Mouse (Mus musculus) intestine, embryonic 15.5 days (tissue): ENCODE results near the gene Fam89a. TPM values are rescaled to one million over a fixed set of nuclear protein-coding genes. Genes with fewer than 3 reads are reported as not detected.

Experiments
- ATAC-seq: fragments of 200-750 bp; cut with Nextera tagmentation; 2 replicates; pipeline ENCODE4 v1.8.0; 2017; ENCODE audit warnings: moderate TSS enrichment, moderate library complexity
- H3K27ac ChIP-seq: fragments of 300-500 bp; sonication (generic); 2 replicates; pipeline ENCODE4 v1.5.1; 2015; ENCODE audit warnings: mild to moderate bottlenecking, inconsistent platforms
- H3K27me3 ChIP-seq: fragments of 300-500 bp; sonication (generic); replicated peaks from 2 replicates; pipeline ENCODE4 v1.6.1; 2015; ENCODE audit warnings: inconsistent platforms
- H3K36me3 ChIP-seq: fragments of 300-500 bp; sonication (generic); 2 replicates; pipeline ENCODE4 v1.6.1; 2015; ENCODE audit warnings: inconsistent platforms
- H3K4me1 ChIP-seq: fragments of 300-500 bp; sonication (generic); replicated peaks from 2 replicates; pipeline ENCODE4 v1.6.1; 2015; ENCODE audit warnings: inconsistent platforms
- H3K4me2 ChIP-seq: fragments of 300-500 bp; sonication (generic); replicated peaks from 2 replicates; pipeline ENCODE4 v1.6.1; 2015; ENCODE audit warnings: mild to moderate bottlenecking, inconsistent platforms
- H3K4me3 ChIP-seq: fragments of 300-500 bp; sonication (generic); replicated peaks from 2 replicates; pipeline ENCODE4 v1.5.1; 2015; ENCODE audit warnings: inconsistent platforms
- H3K9ac ChIP-seq: fragments of 300-500 bp; sonication (generic); 2 replicates; pipeline ENCODE4 v1.6.1; 2015; ENCODE audit warnings: inconsistent platforms
- H3K9me3 ChIP-seq: fragments of 300-500 bp; sonication (generic); 2 replicates; pipeline ENCODE4 v1.6.1; 2016; ENCODE audit warnings: inconsistent platforms
- WGBS: fragments of 180-500 bp; shearing (Covaris S2); methylation state at CpG from one replicate; pipeline ENCODE4 v1.1.7; 2015; 5-methylcytosine and 5-hydroxymethylcytosine counted together
- polyA plus RNA-seq: library from polyadenylated mRNA; unstranded; fragments of >200 nt; fragmentation: Nextera tagmentation; extraction: Ambion mirVana; gene quantifications from 2 replicates; pipeline ENCODE4 v1.2.1, GENCODE M21; 2015

Fam89a gene
- polyA plus RNA-seq: 3.9 and 4.3 TPM in 2 replicates

- Histone ChIP-seq H3K9me3 (no peaks in the 10 kb centered on the region), H3K27me3 (peaks cover 9% of the 10 kb centered on the region), H3K4me1 (peaks cover 34% of the 10 kb centered on the region), H3K9ac (peak within 1 kb of the TSS; percentile 50), H3K27ac (no peak within 1 kb of the TSS), H3K4me2 (peak within 1 kb of the TSS; percentile 98), H3K4me3 (peak within 1 kb of the TSS; percentile 63), H3K36me3 (no peaks in the 10 kb centered on the region)
- 1% methylated on average over 39 of the region's 41 CpGs for WGBS
- ATAC-seq: peak; percentile 86
Observed at GRCm38 (mm10) chr8:124751709-124752173, at the start of gene Fam89a. Gene Fam89a (minus strand): TSS chr8:124751832.

DNA sequence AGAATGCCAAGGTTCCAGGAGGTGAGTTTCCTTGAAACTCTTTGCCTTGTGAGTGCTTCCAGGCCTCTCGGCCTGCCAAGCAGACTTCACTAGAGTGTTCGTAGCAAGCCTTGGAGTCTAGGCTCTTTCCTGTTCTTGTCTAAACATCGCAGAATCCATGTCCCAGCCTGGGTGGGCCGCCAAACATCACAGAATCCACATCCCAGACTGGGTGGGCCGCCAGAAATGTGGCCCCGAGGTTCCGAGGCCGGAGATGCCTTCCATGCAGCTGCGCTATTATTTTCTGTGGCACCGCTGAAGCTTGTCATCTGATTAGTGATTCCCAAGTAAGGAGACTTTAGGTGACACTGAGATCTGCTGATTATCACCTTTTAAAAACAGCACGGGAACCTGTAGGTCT is 48.9 kb upstream of the Fam89a start:
- Histone ChIP-seq H3K4me3 (no peak overlapping the region), H3K9me3 (no peaks in the 10 kb centered on the region), H3K9ac (no peak overlapping the region), H3K27me3 (peaks cover 16% of the 10 kb centered on the region), H3K4me1 (no peaks in the 10 kb centered on the region), H3K36me3 (no peaks in the 10 kb centered on the region), H3K4me2 (no peak overlapping the region), H3K27ac (no peak overlapping the region)
- WGBS: 20% methylated on average over 11 of the region's 11 CpGs
- no peak for ATAC-seq

- Histone ChIP-seq H3K27me3 (peaks cover 61% of the 10 kb centered on the region), H3K9me3 (no peaks in the 10 kb centered on the region), H3K4me3 (no peak overlapping the region), H3K4me2 (no peak overlapping the region), H3K9ac (no peak overlapping the region), H3K36me3 (no peaks in the 10 kb centered on the region), H3K27ac (no peak overlapping the region), H3K4me1 (peaks cover 28% of the 10 kb centered on the region)
- no peak for ATAC-seq
- WGBS: 77% methylated on average over 8 of the region's 8 CpGs
Observed at GRCm38 (mm10) chr8:124795781-124796488, 44.3 kb upstream of the Fam89a start.

DNA sequence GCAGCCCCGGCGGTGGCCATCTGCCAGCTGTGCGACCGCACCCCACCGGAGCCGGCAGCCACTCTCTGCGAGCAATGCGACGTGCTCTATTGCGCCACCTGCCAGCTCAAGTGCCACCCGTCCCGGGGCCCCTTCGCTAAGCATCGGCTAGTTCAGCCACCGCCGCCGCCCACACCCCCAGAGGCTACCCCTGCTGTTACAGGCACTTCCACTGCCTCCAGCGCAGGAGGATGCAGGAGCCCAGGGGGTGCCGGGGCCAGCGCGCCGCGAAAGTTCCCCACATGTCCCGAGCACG is 42.8 kb upstream of the Fam89a start:
- under 1% methylated on average over 25 of the region's 25 CpGs for WGBS
- Histone ChIP-seq H3K4me3 (peak overlapping the region; percentile 57), H3K27me3 (peaks cover 64% of the 10 kb centered on the region), H3K36me3 (no peaks in the 10 kb centered on the region), H3K4me1 (peaks cover 28% of the 10 kb centered on the region), H3K27ac (no peak overlapping the region), H3K4me2 (peak overlapping the region; percentile 100), H3K9ac (no peak overlapping the region), H3K9me3 (no peaks in the 10 kb centered on the region)
- no peak for ATAC-seq

- Histone ChIP-seq H3K4me1 (peaks cover 28% of the 10 kb centered on the region), H3K4me3 (peak overlapping the region; percentile 57), H3K9ac (0 out of 2 replicates have a peak overlapping the region, but pooled peaks have one; percentile 2), H3K9me3 (no peaks in the 10 kb centered on the region), H3K27ac (no peak overlapping the region), H3K27me3 (peaks cover 64% of the 10 kb centered on the region), H3K4me2 (peak overlapping the region; percentile 100), H3K36me3 (no peaks in the 10 kb centered on the region)
- ATAC-seq: peak; percentile 61
- WGBS: under 1% methylated on average over 81 of the region's 81 CpGs
Observed at GRCm38 (mm10) chr8:124793661-124794485, 42.2 kb upstream of the Fam89a start.

DNA sequence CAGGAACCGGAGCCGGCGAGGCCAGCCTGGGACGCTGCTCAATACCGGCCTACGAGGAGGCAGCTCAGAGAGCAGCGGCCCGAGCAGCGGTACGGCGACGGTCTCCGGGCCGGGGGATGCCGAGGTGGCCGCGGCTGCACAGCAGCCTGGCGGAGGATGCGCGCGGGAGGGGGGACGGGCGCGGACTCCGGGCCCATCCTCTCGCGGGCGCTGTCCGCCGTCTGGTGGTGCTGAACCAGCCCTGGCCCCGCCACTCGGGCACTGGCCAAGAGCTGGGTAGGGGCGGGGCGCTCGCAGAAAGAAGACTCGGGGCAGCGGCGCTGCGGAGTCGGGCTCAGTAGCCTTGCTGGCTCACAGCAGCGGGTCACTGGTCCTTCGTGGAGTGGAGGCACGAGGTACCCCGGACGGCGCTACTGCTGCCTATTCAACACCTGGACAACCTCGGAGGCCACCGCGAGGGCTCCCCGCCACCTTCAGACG is 41.6 kb upstream of the Fam89a start:
- peaks cover 28% of the 10 kb centered on the region for H3K4me1 ChIP-seq
- H3K27me3 ChIP-seq: peaks cover 64% of the 10 kb centered on the region
- peak; percentile 92 for ATAC-seq
- H3K4me3 ChIP-seq: peak overlapping the region; percentile 57
- peak overlapping the region; percentile 100 for H3K4me2 ChIP-seq
- H3K36me3 ChIP-seq: no peaks in the 10 kb centered on the region
- peak overlapping the region; percentile 48; the same call in 1 of the 2 replicates for H3K27ac ChIP-seq
- H3K9ac ChIP-seq: peak overlapping the region; percentile 24; the same call in 1 of the 2 replicates
- no peaks in the 10 kb centered on the region for H3K9me3 ChIP-seq
- WGBS: under 1% methylated on average over 51 of the region's 51 CpGs

DNA sequence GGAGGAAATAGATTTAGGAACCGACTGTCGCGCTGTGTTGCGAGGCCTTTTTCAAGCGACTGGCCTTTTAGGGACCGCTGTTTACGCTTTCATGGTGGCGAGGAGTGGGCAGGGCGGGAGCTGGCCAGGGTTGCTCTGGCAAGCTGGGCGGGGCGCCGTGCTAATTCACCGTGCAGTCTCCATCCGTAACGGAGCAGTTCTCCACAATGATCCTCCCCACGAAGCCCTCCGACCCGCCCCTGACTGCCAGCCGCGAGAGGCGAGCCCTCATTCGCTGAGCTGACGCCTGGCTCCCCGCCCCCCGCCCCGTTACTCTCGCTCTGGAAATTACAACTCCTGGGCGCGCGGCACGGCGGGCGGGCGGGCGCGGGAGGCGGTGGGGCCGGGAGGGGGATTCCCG is 41.1 kb upstream of the Fam89a start, which contains the start of gene Trim67:
TSS of gene Trim67 (plus strand) at position 385 of the 400 bp plus-strand sequence.
- Histone ChIP-seq H3K4me3 (peak within 1 kb of the TSS; percentile 57), H3K27ac (peak within 1 kb of the TSS; percentile 48; the same call in 1 of the 2 replicates), H3K4me2 (peak within 1 kb of the TSS; percentile 100), H3K4me1 (peaks cover 28% of the 10 kb centered on the region), H3K36me3 (no peaks in the 10 kb centered on the region), H3K9ac (peak within 1 kb of the TSS; percentile 24; the same call in 1 of the 2 replicates), H3K9me3 (no peaks in the 10 kb centered on the region), H3K27me3 (peaks cover 64% of the 10 kb centered on the region)
- WGBS: under 1% methylated on average over 38 of the region's 39 CpGs
- ATAC-seq: peak; percentile 82

DNA sequence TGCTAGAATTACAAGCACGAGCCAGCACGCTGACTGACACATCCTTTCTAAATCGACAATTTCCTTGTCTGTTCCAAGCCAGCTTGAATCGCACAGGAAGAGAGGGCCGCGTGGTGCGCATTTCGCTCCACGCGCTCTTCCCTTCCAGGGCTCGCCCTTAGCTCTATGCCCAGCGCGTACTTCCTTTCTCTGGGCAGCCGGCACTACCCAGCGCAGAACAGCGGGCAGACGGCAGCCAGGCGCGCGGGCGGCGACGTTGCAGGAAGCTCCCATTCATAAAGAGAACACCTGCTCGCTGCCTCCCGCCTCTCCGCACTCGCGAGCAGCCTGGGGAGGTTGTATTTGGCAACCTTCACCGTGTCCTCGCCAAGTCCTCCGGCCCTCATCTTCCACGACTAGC is 40.6 kb upstream of the Fam89a start:
- H3K9ac ChIP-seq: no peak overlapping the region
- H3K4me1 ChIP-seq: peaks cover 28% of the 10 kb centered on the region
- ATAC-seq: no peak
- no peak overlapping the region for H3K27ac ChIP-seq
- no peaks in the 10 kb centered on the region for H3K9me3 ChIP-seq
- WGBS: under 1% methylated on average over 31 of the region's 32 CpGs
- peaks cover 61% of the 10 kb centered on the region for H3K27me3 ChIP-seq
- peak overlapping the region; percentile 100 for H3K4me2 ChIP-seq
- peak overlapping the region; percentile 57 for H3K4me3 ChIP-seq
- H3K36me3 ChIP-seq: no peaks in the 10 kb centered on the region

- ATAC-seq: no peak
- Histone ChIP-seq H3K4me1 (peaks cover 28% of the 10 kb centered on the region), H3K4me2 (peak overlapping the region; percentile 100), H3K27ac (no peak overlapping the region), H3K27me3 (peaks cover 58% of the 10 kb centered on the region), H3K9ac (no peak overlapping the region), H3K36me3 (no peaks in the 10 kb centered on the region), H3K9me3 (no peaks in the 10 kb centered on the region), H3K4me3 (peak overlapping the region; percentile 57)
- WGBS: 42% methylated on average over 4 of the region's 4 CpGs
Observed at GRCm38 (mm10) chr8:124791751-124792150, 40.1 kb upstream of the Fam89a start.

DNA sequence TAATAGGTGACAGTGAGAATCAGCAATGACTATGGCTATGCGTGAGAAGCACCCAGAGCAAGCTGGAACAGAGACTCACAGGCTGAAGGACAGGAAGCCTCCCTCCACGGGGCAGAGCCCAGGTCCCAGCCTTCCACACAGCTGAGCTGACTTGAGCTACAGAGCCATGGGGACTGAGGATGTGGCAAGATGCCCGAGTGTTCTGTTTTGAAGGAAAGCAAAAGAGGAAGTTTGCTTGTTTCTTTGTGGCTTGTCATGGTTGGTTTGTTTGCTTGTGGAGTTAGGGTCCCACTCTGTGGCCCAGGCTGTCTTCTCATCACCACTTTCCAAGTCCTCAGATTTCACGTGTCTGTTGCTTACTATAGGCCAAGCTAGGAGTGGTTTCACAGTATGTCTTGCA is 39.0 kb upstream of the Fam89a start:
- no peaks in the 10 kb centered on the region for H3K36me3 ChIP-seq
- no peak overlapping the region for H3K9ac ChIP-seq
- H3K4me1 ChIP-seq: peaks cover 28% of the 10 kb centered on the region
- 69% methylated on average over 4 of the region's 4 CpGs for WGBS
- H3K27me3 ChIP-seq: peaks cover 49% of the 10 kb centered on the region
- no peak overlapping the region for H3K27ac ChIP-seq
- ATAC-seq: no peak
- H3K4me2 ChIP-seq: no peak overlapping the region
- no peaks in the 10 kb centered on the region for H3K9me3 ChIP-seq
- no peak overlapping the region for H3K4me3 ChIP-seq

DNA sequence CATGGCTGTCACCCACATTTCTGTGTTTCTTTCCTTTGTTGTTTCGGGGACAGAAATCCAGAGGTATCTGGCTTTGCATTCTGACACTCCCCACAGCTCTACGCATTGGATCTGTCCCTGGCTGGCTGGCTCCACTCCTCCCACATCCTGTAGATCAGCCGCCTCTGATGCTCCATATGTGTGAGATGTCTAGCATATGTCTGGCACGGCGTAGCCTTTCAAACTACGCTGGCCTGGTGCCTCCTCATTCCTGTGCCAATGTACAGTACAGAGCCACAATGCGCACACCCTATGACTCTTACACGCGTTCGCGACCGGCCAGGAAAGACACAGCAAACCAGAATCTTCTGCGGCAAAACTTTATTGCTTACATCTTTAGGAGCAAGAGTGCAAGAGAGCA is 33.0 kb upstream of the Fam89a start:
- H3K36me3 ChIP-seq: no peaks in the 10 kb centered on the region
- no peak overlapping the region for H3K4me3 ChIP-seq
- no peak for ATAC-seq
- 87% methylated on average over 13 of the region's 13 CpGs for WGBS
- no peak overlapping the region for H3K4me2 ChIP-seq
- no peak overlapping the region for H3K9ac ChIP-seq
- no peaks in the 10 kb centered on the region for H3K9me3 ChIP-seq
- peaks cover 2% of the 10 kb centered on the region; the same call in 1 of the 2 replicates for H3K4me1 ChIP-seq
- 0 out of 2 replicates have a peak, but pooled peaks cover 3% of the 10 kb centered on the region for H3K27me3 ChIP-seq
- H3K27ac ChIP-seq: no peak overlapping the region

DNA sequence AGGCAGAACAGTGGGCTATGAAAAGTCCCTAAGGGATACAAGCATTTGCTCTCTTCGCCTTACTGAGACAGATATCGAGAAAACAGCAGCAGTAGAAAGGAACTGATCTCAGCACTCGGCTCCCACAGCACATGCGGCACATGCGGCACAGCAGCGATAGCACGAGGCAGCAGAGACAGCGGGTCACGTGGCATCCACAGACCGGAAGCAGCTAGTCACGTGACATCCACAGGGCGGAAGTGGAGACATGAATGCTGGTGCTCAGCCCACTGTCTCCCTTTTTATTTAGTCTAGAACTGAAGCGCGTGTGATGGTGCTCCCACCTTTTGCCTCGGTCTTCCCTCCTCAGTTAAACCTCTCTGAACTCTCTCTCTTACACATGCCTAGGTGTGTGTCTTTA is 31.6 kb upstream of the Fam89a start:
- no peak for ATAC-seq
- Histone ChIP-seq H3K4me2 (no peak overlapping the region), H3K27me3 (0 out of 2 replicates have a peak, but pooled peaks cover 3% of the 10 kb centered on the region), H3K4me1 (peaks cover 2% of the 10 kb centered on the region; the same call in 1 of the 2 replicates), H3K9me3 (no peaks in the 10 kb centered on the region), H3K4me3 (no peak overlapping the region), H3K9ac (no peak overlapping the region), H3K36me3 (no peaks in the 10 kb centered on the region), H3K27ac (no peak overlapping the region)
- WGBS: 88% methylated on average over 15 of the region's 15 CpGs
